Mouse (Mus musculus) heart, postnatal 0 days (tissue): Measurements from ENCODE around the gene Gm8104. TPM values are rescaled to one million over a fixed set of nuclear protein-coding genes. Genes with fewer than 3 reads are reported as not detected.

Experiments
- polyA plus RNA-seq: library from polyadenylated mRNA; unstranded; fragments of >200 nt; fragmentation: Nextera tagmentation; extraction: Ambion mirVana; gene quantifications from 2 replicates; pipeline ENCODE4 v1.2.1, GENCODE M21; 2015
- total RNA-seq: library from RNA; depleted of rRNA; stranded (reverse); fragments of >200 nt; gene quantifications from 2 replicates; pipeline ENCODE4 v1.2.3, GENCODE M21; 2014; ENCODE audit warnings: low replicate concordance; rRNA removed

Gene Gm8104
- total and polyA plus RNA-seq, 2 experiments from 2014 or later: 0.20 TPM; not detected in 1

Other genes starting within 250 kb of the Gm8104 start
- not detected in 2 replicates for gene Gm21977, start 247.1 kb upstream of the Gm8104 start, total RNA-seq
- gene Gm21977, start 247.1 kb upstream of the Gm8104 start, polyA plus RNA-seq: not detected in 2 replicates
- not detected in 2 replicates for gene Gm8082, start 107.0 kb upstream of the Gm8104 start, total RNA-seq
- not detected in 2 replicates for gene Gm8082, start 107.0 kb upstream of the Gm8104 start, polyA plus RNA-seq
- gene Gm10376, start 85.0 kb upstream of the Gm8104 start, total RNA-seq: not detected in 2 replicates
- not detected in 2 replicates for gene Gm10376, start 85.0 kb upstream of the Gm8104 start, polyA plus RNA-seq
- gene Gm8094, start 24.0 kb upstream of the Gm8104 start, total RNA-seq: not detected in 2 replicates
- gene Gm8094, start 24.0 kb upstream of the Gm8104 start, polyA plus RNA-seq: not detected in 2 replicates
- gene Gm7233, start 79.3 kb downstream of the Gm8104 start, total RNA-seq: not detected in 2 replicates
- gene Gm7233, start 79.3 kb downstream of the Gm8104 start, polyA plus RNA-seq: not detected in 2 replicates
- gene Gm8122, start 134.7 kb downstream of the Gm8104 start, total RNA-seq: not detected in 2 replicates
- not detected in 2 replicates for gene Gm8122, start 134.7 kb downstream of the Gm8104 start, polyA plus RNA-seq
- not detected in 2 replicates for gene Gm8126, start 158.0 kb downstream of the Gm8104 start, total RNA-seq
- gene Gm8126, start 158.0 kb downstream of the Gm8104 start, polyA plus RNA-seq: not detected in 2 replicates
- not detected in 2 replicates for gene Gm9732, start 174.4 kb downstream of the Gm8104 start, total RNA-seq
- gene Gm9732, start 174.4 kb downstream of the Gm8104 start, polyA plus RNA-seq: not detected in 2 replicates
- not detected in 2 replicates for gene Gm8127, start 193.2 kb downstream of the Gm8104 start, total RNA-seq
- gene Gm8127, start 193.2 kb downstream of the Gm8104 start, polyA plus RNA-seq: not detected in 2 replicates
- gene 1700001F09Rik, start 247.2 kb downstream of the Gm8104 start, total RNA-seq: not detected in 2 replicates
- gene 1700001F09Rik, start 247.2 kb downstream of the Gm8104 start, polyA plus RNA-seq: not detected in 2 replicates